Mouse (Mus musculus) effector memory CD4-positive, alpha-beta T cell, adult 5 months (primary cell): Measurements from ENCODE around the gene Gje1. TPM values are rescaled to one million over a fixed set of nuclear protein-coding genes. Genes with fewer than 3 reads are reported as not detected.

Experiments
- polyA plus RNA-seq: library from polyadenylated mRNA; unstranded; fragments of 100-300 nt; shearing (Covaris generic); gene quantifications from one replicate; pipeline ENCODE4 v1.2.1, GENCODE M21; 2017

Gje1 gene
- polyA plus RNA-seq: 0.34 TPM

GRCm38 (mm10) chr10:14718114-14718513, at the start of gene Gje1:
Gene Gje1, minus strand, starts transcription at chr10:14718214.

GRCm38 (mm10) chr10:14705072-14706066, 12.6 kb downstream of the Gje1 start, which contains the start of the genes Vta1 and Nmbr:
Gene Vta1, minus strand, starts transcription at chr10:14705560.
Gene Nmbr, plus strand, starts transcription at chr10:14705591.

Other genes starting within 250 kb of the Gje1 start
- not detected for gene Adgrg6, start 172.6 kb downstream of the Gje1 start, polyA plus RNA-seq
- gene Vta1, start 12.7 kb downstream of the Gje1 start, polyA plus RNA-seq: 71.3 TPM
- gene Nmbr, start 12.6 kb downstream of the Gje1 start, polyA plus RNA-seq: not detected